Mouse (Mus musculus) stomach, embryonic 16.5 days (tissue): ENCODE measurements around the gene Lce3b. TPM values are rescaled to one million over a fixed set of nuclear protein-coding genes. Genes with fewer than 3 reads are reported as not detected.

Experiments
- ATAC-seq: fragments of 200-750 bp; cut with Nextera tagmentation; 2 replicates; pipeline ENCODE4 v1.8.0; 2017; ENCODE audit warnings: moderate number of reproducible peaks, moderate TSS enrichment; ENCODE audit not compliant: insufficient read depth, low FRiP score
- H3K27ac ChIP-seq: fragments of 300-500 bp; sonication (generic); 2 replicates; pipeline ENCODE4 v1.5.1; 2014; ENCODE audit warnings: low read length
- H3K27me3 ChIP-seq: fragments of 300-500 bp; sonication (generic); 2 replicates; pipeline ENCODE4 v1.6.1; 2014; ENCODE audit warnings: low read length, control low read depth, mixed read lengths; ENCODE audit not compliant: control insufficient read depth, insufficient read depth
- H3K36me3 ChIP-seq: fragments of 300-500 bp; sonication (generic); 2 replicates; pipeline ENCODE4 v1.6.1; 2014; ENCODE audit warnings: low read length; ENCODE audit not compliant: control insufficient read depth, insufficient read depth
- H3K4me1 ChIP-seq: fragments of 300-500 bp; sonication (generic); 2 replicates; pipeline ENCODE4 v1.6.1; 2014; ENCODE audit warnings: low read length, control low read depth, mixed read lengths; ENCODE audit not compliant: control insufficient read depth, insufficient read depth
- H3K4me2 ChIP-seq: fragments of 300-500 bp; sonication (generic); 2 replicates; pipeline ENCODE4 v1.6.1; 2014; ENCODE audit warnings: low read depth, low read length, mixed read lengths
- H3K4me3 ChIP-seq: fragments of 300-500 bp; sonication (generic); replicated peaks from 2 replicates; pipeline ENCODE4 v1.5.1; 2014; ENCODE audit warnings: mild to moderate bottlenecking, low read length
- H3K9ac ChIP-seq: fragments of 300-500 bp; sonication (generic); 2 replicates; pipeline ENCODE4 v1.6.1; 2014; ENCODE audit warnings: low read length
- H3K9me3 ChIP-seq: fragments of 300-500 bp; sonication (generic); replicated peaks from 2 replicates; pipeline ENCODE4 v1.6.1; 2016; ENCODE audit warnings: low read length, control low read depth; ENCODE audit not compliant: control insufficient read depth
- WGBS: fragments of 180-500 bp; shearing (Covaris S2); extraction: QIAGEN DNeasy Blood & Tissue Kit; methylation state at CpG from one replicate; pipeline ENCODE4 v1.1.7; 2014; 5-methylcytosine and 5-hydroxymethylcytosine counted together
- polyA plus RNA-seq: library from polyadenylated mRNA; unstranded; fragments of >200 nt; fragmentation: Nextera tagmentation; extraction: Ambion mirVana; gene quantifications from 2 replicates; pipeline ENCODE4 v1.2.1, GENCODE M21; 2015

The Lce3b gene
- polyA plus RNA-seq: 1.7 and 2.1 TPM in 2 replicates

DNA sequence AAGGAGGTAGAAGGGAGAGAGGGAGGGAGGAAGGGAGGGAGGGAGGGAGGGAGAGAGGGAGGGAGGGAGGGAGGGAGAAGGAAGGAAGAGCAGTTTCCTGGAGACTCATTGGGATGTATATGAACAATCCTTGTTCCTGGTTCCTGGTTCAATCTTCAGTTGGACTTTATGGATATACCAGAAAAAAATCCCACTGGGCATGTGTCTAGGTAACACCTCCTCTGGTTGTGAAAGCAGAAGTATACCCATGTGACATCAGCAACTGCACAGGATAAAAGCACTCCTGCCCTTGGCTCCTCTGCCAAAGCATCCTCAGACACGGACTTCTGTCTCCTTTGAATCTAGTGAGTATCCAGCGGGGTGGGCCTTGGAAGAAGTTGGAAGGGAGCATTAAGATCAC, at the start of gene Lce3b:
TSS of gene Lce3b (plus strand) at position 301 of the 400 bp plus-strand sequence.
- no peak within 1 kb of the TSS for H3K27ac ChIP-seq
- H3K36me3 ChIP-seq: no peaks in the 10 kb centered on the region
- no peak within 1 kb of the TSS for H3K4me3 ChIP-seq
- no peaks in the 10 kb centered on the region for H3K27me3 ChIP-seq
- H3K9me3 ChIP-seq: no peaks in the 10 kb centered on the region
- H3K4me1 ChIP-seq: no peaks in the 10 kb centered on the region
- ATAC-seq: no peak
- no peak within 1 kb of the TSS for H3K4me2 ChIP-seq
- 58% methylated on average over 2 of the region's 2 CpGs for WGBS
- no peak within 1 kb of the TSS for H3K9ac ChIP-seq

DNA sequence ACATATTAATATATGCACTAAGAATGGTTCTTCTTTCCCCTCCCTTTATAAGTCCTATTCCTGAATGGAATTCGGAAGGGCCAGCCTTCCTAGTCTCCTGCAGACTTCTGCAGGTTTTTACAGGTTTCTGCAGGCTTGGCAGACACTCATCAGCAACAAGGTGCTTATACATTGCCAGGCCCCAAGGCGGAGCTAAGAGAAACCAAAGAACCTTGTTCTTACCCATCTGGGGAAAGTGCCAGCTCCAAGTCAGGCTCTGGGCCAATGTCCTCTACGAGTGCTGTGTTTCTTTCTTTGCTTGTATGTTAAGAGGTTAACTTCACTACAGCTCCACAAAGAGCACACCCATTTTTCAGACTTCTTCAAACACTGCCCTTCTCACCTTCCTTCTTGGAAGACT, 38.7 kb upstream of the Lce3b start:
- no peak overlapping the region for H3K4me2 ChIP-seq
- ATAC-seq: no peak; the same call in 1 of the 2 replicates

DNA sequence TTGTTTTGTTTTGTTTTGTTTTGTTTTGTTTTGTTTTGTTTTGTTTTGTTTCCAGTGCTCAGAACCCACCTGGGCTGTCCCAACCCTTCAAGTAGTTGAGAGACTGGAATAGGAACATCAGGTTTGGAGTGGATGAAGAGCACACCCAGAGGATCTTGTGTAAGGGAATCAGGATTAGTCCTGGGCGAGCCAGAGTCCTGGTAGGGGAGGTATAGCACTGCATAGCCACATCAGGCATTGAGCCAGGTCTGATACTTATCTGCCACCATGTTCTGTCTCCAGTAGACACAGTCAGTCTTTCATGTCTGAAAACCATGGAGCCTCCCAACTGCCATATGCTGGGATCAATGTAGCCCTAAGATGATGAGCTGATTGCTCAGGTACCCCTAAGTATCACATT, 38.3 kb upstream of the Lce3b start:
- no peak overlapping the region for H3K4me2 ChIP-seq
- H3K4me1 ChIP-seq: no peaks in the 10 kb centered on the region
- no peak overlapping the region for H3K4me3 ChIP-seq
- 0 out of 2 replicates have a peak, but pooled peaks have one; percentile 25 for ATAC-seq
- H3K27me3 ChIP-seq: no peaks in the 10 kb centered on the region
- no peaks in the 10 kb centered on the region for H3K36me3 ChIP-seq
- no peak overlapping the region for H3K9ac ChIP-seq
- WGBS: 61% methylated on average over 1 of the region's 1 CpGs
- no peaks in the 10 kb centered on the region for H3K9me3 ChIP-seq
- no peak overlapping the region for H3K27ac ChIP-seq

More for the DNA sequence above, 38.7 kb upstream of the Lce3b start:
- Histone ChIP-seq H3K4me3 (no peak overlapping the region), H3K9ac (no peak overlapping the region), H3K27ac (no peak overlapping the region), H3K4me1 (no peaks in the 10 kb centered on the region), H3K9me3 (no peaks in the 10 kb centered on the region), H3K36me3 (no peaks in the 10 kb centered on the region), H3K27me3 (no peaks in the 10 kb centered on the region)
- 59% methylated on average over 3 of the region's 3 CpGs for WGBS

DNA sequence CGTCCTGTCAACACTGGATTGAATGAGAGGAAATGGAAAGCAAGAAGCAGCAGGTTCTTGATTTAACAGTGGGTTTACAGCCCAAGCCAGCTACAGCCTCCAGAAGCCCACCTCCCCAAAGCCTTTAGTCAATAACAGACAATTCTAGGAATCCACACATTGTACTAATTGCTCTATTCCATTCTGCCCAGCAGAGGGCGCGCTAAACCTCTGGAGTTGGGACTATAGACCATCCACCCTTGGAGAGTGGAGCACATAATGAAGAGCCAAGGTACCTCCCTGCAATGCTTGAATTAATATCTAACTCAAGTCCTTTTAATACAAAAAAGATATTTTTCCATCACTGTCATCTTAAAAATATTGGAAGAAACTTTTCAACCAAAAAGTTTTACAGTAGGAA, 29.8 kb upstream of the Lce3b start:
- no peaks in the 10 kb centered on the region for H3K36me3 ChIP-seq
- no peaks in the 10 kb centered on the region for H3K9me3 ChIP-seq
- H3K27ac ChIP-seq: no peak overlapping the region
- no peaks in the 10 kb centered on the region for H3K4me1 ChIP-seq
- ATAC-seq: no peak
- WGBS: 25% methylated on average over 3 of the region's 3 CpGs
- H3K4me3 ChIP-seq: no peak overlapping the region
- no peak overlapping the region for H3K4me2 ChIP-seq
- H3K27me3 ChIP-seq: no peaks in the 10 kb centered on the region
- H3K9ac ChIP-seq: no peak overlapping the region

DNA sequence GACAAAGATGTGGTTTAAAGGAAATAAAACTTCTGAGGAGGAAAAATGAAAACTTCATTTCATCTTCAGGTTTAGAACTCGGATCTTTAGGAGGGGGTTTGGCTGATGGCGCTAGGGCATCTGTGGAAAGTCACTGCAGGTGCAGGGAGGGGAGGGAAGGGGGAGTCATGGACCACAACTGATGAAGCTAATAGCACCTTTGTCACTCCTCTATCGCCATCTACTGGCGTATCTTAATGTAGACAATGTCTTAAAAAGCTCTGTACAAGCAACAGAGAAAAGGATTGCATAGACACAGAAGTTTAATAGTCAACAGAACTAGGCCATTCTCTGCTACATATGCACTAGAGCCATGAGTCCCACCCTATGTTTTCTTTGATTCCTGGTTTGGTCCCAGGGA, 29.1 kb upstream of the Lce3b start:
- no peak for ATAC-seq
- Histone ChIP-seq H3K9ac (no peak overlapping the region), H3K4me2 (no peak overlapping the region), H3K9me3 (no peaks in the 10 kb centered on the region), H3K36me3 (no peaks in the 10 kb centered on the region), H3K27me3 (no peaks in the 10 kb centered on the region), H3K4me3 (no peak overlapping the region), H3K4me1 (no peaks in the 10 kb centered on the region), H3K27ac (no peak overlapping the region)
- 29% methylated on average over 4 of the region's 4 CpGs for WGBS

DNA sequence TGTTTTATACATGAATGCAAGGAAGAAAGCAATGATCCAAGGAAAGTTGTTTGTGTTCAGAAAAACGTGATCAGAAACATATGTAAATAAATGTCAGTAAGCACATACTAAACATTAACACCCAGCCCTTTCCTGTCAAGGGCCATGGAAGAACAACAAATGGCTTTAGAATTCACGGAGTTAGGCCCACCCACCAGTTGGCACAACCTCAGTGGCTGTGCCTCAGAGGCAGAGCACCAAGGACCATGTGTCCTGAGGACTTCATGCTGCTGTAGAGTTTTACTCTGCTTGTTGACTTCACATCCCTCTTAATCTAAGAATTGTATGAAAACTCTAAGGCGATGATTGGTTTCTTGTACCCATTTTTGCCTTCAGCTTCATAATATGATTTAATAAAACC, 27.6 kb upstream of the Lce3b start:
- Histone ChIP-seq H3K9me3 (no peaks in the 10 kb centered on the region), H3K27ac (no peak overlapping the region), H3K4me3 (no peak overlapping the region), H3K9ac (no peak overlapping the region), H3K4me2 (no peak overlapping the region), H3K4me1 (no peaks in the 10 kb centered on the region), H3K27me3 (no peaks in the 10 kb centered on the region), H3K36me3 (no peaks in the 10 kb centered on the region)
- 37% methylated on average over 3 of the region's 3 CpGs for WGBS
- no peak for ATAC-seq

DNA sequence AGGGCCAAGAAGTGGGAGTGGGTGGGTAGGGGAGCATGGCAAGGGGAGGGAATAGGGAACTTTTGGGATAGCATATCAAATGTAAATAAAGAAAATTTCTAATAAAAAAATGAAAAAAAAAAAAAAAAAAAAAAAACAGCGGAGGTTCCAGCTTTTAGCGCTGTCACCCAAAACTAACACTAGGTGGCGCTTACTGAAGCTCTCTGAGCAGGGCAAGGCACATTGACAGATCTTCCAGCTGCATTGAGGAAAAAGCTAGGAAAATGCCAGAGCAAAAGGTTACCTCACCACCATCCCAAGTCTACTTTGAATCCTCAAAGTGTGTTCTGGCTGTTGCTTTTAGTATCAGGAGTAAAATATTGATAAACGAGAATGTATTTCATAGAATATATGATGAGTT, 25.2 kb upstream of the Lce3b start:
- WGBS: 26% methylated on average over 4 of the region's 4 CpGs
- no peak for ATAC-seq
- Histone ChIP-seq H3K9ac (no peak overlapping the region), H3K4me3 (no peak overlapping the region), H3K27ac (no peak overlapping the region), H3K27me3 (no peaks in the 10 kb centered on the region), H3K4me2 (no peak overlapping the region), H3K36me3 (no peaks in the 10 kb centered on the region), H3K9me3 (no peaks in the 10 kb centered on the region), H3K4me1 (no peaks in the 10 kb centered on the region)

DNA sequence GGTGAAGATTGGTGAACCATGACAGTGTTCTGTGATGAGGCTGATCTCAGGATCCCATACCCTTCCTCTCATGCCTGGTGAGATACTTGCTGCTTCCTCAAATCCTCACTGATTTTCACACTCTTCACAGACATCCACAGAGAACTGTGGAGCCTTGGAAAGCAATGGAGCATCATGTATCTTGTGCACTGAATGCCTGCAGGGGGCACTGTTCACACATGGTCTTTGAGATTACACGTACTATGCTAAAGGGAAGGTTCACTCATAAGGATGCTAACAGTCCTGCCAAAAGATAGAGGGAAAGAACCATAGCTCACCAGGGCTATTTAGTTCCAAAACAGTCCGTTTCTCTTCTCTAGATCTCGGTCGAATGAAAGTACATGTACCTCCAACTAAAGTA, 12.4 kb upstream of the Lce3b start:
- no peak overlapping the region for H3K4me2 ChIP-seq
- H3K9me3 ChIP-seq: no peaks in the 10 kb centered on the region
- 59% methylated on average over 4 of the region's 4 CpGs for WGBS
- no peak for ATAC-seq
- no peak overlapping the region for H3K9ac ChIP-seq
- H3K4me3 ChIP-seq: no peak overlapping the region
- H3K27me3 ChIP-seq: no peaks in the 10 kb centered on the region
- no peaks in the 10 kb centered on the region for H3K4me1 ChIP-seq
- H3K27ac ChIP-seq: no peak overlapping the region
- no peaks in the 10 kb centered on the region for H3K36me3 ChIP-seq

DNA sequence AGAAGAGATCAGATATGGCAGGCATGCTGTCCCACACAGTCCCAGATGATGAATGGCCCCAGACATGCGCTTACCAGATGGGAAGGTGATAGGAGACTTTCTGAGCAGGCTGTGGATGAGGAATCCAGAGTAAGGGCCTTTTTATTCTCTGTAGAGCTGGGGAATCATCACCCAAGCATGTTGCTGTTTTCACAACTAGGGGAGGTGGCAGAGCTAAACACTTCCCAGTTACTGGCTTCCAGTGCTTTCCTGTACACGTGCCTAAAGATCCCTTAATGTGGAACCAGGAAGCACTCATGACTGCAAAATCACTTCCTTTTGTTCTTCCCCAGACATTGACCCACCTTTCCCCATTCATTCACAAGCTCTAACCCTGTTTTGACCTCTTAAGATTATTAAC, 6.6 kb upstream of the Lce3b start, which contains the start of gene Lce3a:
TSS of gene Lce3a (minus strand) at position 101 of the 400 bp plus-strand sequence.
- 51% methylated on average over 2 of the region's 2 CpGs for WGBS
- H3K27me3 ChIP-seq: no peaks in the 10 kb centered on the region
- ATAC-seq: no peak
- H3K27ac ChIP-seq: no peak within 1 kb of the TSS
- H3K36me3 ChIP-seq: no peaks in the 10 kb centered on the region
- H3K9ac ChIP-seq: no peak within 1 kb of the TSS
- no peaks in the 10 kb centered on the region for H3K4me1 ChIP-seq
- no peak within 1 kb of the TSS for H3K4me2 ChIP-seq
- no peak within 1 kb of the TSS for H3K4me3 ChIP-seq
- no peaks in the 10 kb centered on the region for H3K9me3 ChIP-seq

DNA sequence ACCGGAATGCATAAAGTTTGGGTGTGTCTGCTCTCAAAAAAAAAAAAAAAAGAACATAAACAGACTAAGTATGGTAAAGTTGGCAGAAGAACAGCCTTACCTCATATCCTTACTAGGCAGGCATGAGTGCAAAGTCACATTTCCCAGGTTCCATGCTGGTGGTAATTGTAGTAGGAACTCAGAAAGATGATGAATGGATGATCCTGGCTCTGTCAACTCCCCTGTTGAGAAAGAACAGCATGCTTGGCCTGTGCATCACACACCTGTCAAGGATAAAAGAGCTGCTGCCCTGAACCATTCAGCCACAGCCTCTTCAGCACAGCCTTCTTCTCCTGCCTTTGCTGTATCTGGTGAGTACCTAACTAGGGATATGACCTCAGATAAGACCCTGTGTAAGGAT, 11.4 kb downstream of the Lce3b start, which contains the start of gene Lce3c:
TSS of gene Lce3c (plus strand) at position 301 of the 400 bp plus-strand sequence.
- Histone ChIP-seq H3K9me3 (no peaks in the 10 kb centered on the region), H3K4me3 (no peak within 1 kb of the TSS), H3K27ac (no peak within 1 kb of the TSS), H3K9ac (no peak within 1 kb of the TSS), H3K4me2 (no peak within 1 kb of the TSS), H3K36me3 (no peaks in the 10 kb centered on the region), H3K4me1 (no peaks in the 10 kb centered on the region), H3K27me3 (no peaks in the 10 kb centered on the region)
- no peak for ATAC-seq
- WGBS: 62% methylated on average over 1 of the region's 1 CpGs
